Mouse (Mus musculus): ENCODE measurements around the gene Ift46.

Ift46 gene

GRCm38 (mm10) chr9:44801669-44802068, 34.0 kb downstream of the Ift46 start:
- in situ Hi-C loops (cut with MboI; ENCODE audit: low pct_unique_long_range_greater_than_20kb in 1 of 2, low sequenced_read_pairs in 2 of 2, unreplicated experiment in 1 of 2): no loop called here

GRCm38 (mm10) chr9:44802808-44803450, 35.2 kb downstream of the Ift46 start, which contains the start of gene Ttc36:
Gene Ttc36, minus strand, starts transcription at chr9:44803072.
- in situ Hi-C loops (cut with MboI; ENCODE audit: low pct_unique_long_range_greater_than_20kb in 1 of 2, low sequenced_read_pairs in 2 of 2, unreplicated experiment in 1 of 2): no loop called here

- in situ Hi-C loops (cut with MboI; ENCODE audit: low pct_unique_long_range_greater_than_20kb in 1 of 2, low sequenced_read_pairs in 2 of 2, unreplicated experiment in 1 of 2): no loop called here
These were observed 37.0 kb downstream of the Ift46 start for GRCm38 (mm10) chr9:44804678-44805077.

GRCm38 (mm10) chr9:44805536-44805935, 37.8 kb downstream of the Ift46 start:
- in situ Hi-C loops (cut with MboI; ENCODE audit: low pct_unique_long_range_greater_than_20kb in 1 of 2, low sequenced_read_pairs in 2 of 2, unreplicated experiment in 1 of 2): no loop called here

GRCm38 (mm10) chr9:44807141-44807540, 39.4 kb downstream of the Ift46 start:
- in situ Hi-C loops (cut with MboI; ENCODE audit: low pct_unique_long_range_greater_than_20kb in 1 of 2, low sequenced_read_pairs in 2 of 2, unreplicated experiment in 1 of 2): no loop called here

GRCm38 (mm10) chr9:44807778-44808177, 40.1 kb downstream of the Ift46 start:
- in situ Hi-C loops (cut with MboI; ENCODE audit: low pct_unique_long_range_greater_than_20kb in 1 of 2, low sequenced_read_pairs in 2 of 2, unreplicated experiment in 1 of 2): no loop called here

- in situ Hi-C loops (cut with MboI; ENCODE audit: low pct_unique_long_range_greater_than_20kb in 1 of 2, low sequenced_read_pairs in 2 of 2, unreplicated experiment in 1 of 2): no loop called here
These were observed 42.6 kb downstream of the Ift46 start for GRCm38 (mm10) chr9:44810316-44810715.

GRCm38 (mm10) chr9:44814179-44814578, 46.5 kb downstream of the Ift46 start:
- in situ Hi-C loops (cut with MboI; ENCODE audit: low pct_unique_long_range_greater_than_20kb in 1 of 2, low sequenced_read_pairs in 2 of 2, unreplicated experiment in 1 of 2): no loop called here

GRCm38 (mm10) chr9:44817522-44817921, 49.8 kb downstream of the Ift46 start:
- in situ Hi-C loops (cut with MboI; ENCODE audit: low pct_unique_long_range_greater_than_20kb in 1 of 2, low sequenced_read_pairs in 2 of 2, unreplicated experiment in 1 of 2): no loop called here

GRCm38 (mm10) chr9:44819920-44820827, 52.5 kb downstream of the Ift46 start:
- in situ Hi-C loops (cut with MboI; ENCODE audit: low pct_unique_long_range_greater_than_20kb in 1 of 2, low sequenced_read_pairs in 2 of 2, unreplicated experiment in 1 of 2): no loop called here

- in situ Hi-C loops (cut with MboI; ENCODE audit: low pct_unique_long_range_greater_than_20kb in 1 of 2, low sequenced_read_pairs in 2 of 2, unreplicated experiment in 1 of 2): no loop called here
These were observed 59.0 kb downstream of the Ift46 start for GRCm38 (mm10) chr9:44826660-44827059.

GRCm38 (mm10) chr9:44828944-44829343, 61.2 kb downstream of the Ift46 start:
- in situ Hi-C loops (cut with MboI; ENCODE audit: low pct_unique_long_range_greater_than_20kb in 1 of 2, low sequenced_read_pairs in 2 of 2, unreplicated experiment in 1 of 2): no loop called here

- in situ Hi-C loops (cut with MboI; ENCODE audit: low pct_unique_long_range_greater_than_20kb in 1 of 2, low sequenced_read_pairs in 2 of 2, unreplicated experiment in 1 of 2): no loop called here
These were observed 62.8 kb downstream of the Ift46 start for GRCm38 (mm10) chr9:44830506-44830905.

GRCm38 (mm10) chr9:44832356-44832755, 64.6 kb downstream of the Ift46 start:
- in situ Hi-C loops (cut with MboI; ENCODE audit: low pct_unique_long_range_greater_than_20kb in 1 of 2, low sequenced_read_pairs in 2 of 2, unreplicated experiment in 1 of 2): no loop called here

- in situ Hi-C loops (cut with MboI; ENCODE audit: low pct_unique_long_range_greater_than_20kb in 1 of 2, low sequenced_read_pairs in 2 of 2, unreplicated experiment in 1 of 2): no loop called here
These were observed 68.7 kb downstream of the Ift46 start for GRCm38 (mm10) chr9:44836439-44836838.

GRCm38 (mm10) chr9:44841241-44841640, 73.5 kb downstream of the Ift46 start:
- in situ Hi-C loops (cut with MboI; ENCODE audit: low pct_unique_long_range_greater_than_20kb in 1 of 2, low sequenced_read_pairs in 2 of 2, unreplicated experiment in 1 of 2): no loop called here

All from mouse embryonic stem cell (cell line).